Mouse (Mus musculus) heart, embryonic 16.5 days (tissue): ENCODE measurements around the gene Prkcz. TPM values are rescaled to one million over a fixed set of nuclear protein-coding genes. Genes with fewer than 3 reads are reported as not detected.
"Not testable (repeated sequence)": the region's sequence is repeated elsewhere in the genome, so short reads cannot be mapped to it uniquely, and the experiment has no call there.

Experiments used
- ATAC-seq: fragments of 200-750 bp; cut with Nextera tagmentation; replicated peaks from 2 replicates; pipeline ENCODE4 v1.8.0; 2017; ENCODE audit warnings: moderate number of reproducible peaks; ENCODE audit not compliant: insufficient read depth, low FRiP score; ENCODE audit errors: extremely low read depth
- H3K27ac ChIP-seq: fragments of 300-500 bp; sonication (generic); 2 replicates; pipeline ENCODE4 v1.5.1; 2014; ENCODE audit warnings: mild to moderate bottlenecking, low read length, control low read depth, moderate library complexity
- H3K27me3 ChIP-seq: fragments of 300-500 bp; sonication (generic); 2 replicates; pipeline ENCODE4 v1.6.1; 2014; ENCODE audit warnings: low read length, mixed read lengths; ENCODE audit not compliant: control insufficient read depth, insufficient read depth
- H3K36me3 ChIP-seq: fragments of 300-500 bp; sonication (generic); 2 replicates; pipeline ENCODE4 v1.6.1; 2014; ENCODE audit not compliant: control insufficient read depth, insufficient read depth
- H3K4me1 ChIP-seq: fragments of 300-500 bp; sonication (generic); 2 replicates; pipeline ENCODE4 v1.6.1; 2014; ENCODE audit warnings: low read length, mixed read lengths; ENCODE audit not compliant: control insufficient read depth, insufficient read depth
- H3K4me2 ChIP-seq: fragments of 300-500 bp; sonication (generic); 2 replicates; pipeline ENCODE4 v1.6.1; 2014; ENCODE audit warnings: low read depth, mild to moderate bottlenecking, control low read depth, low read length
- H3K4me3 ChIP-seq: fragments of 300-500 bp; sonication (generic); 2 replicates; pipeline ENCODE4 v1.5.1; 2014; ENCODE audit warnings: mild to moderate bottlenecking, control low read depth, low read length
- H3K9ac ChIP-seq: fragments of 300-500 bp; sonication (generic); 2 replicates; pipeline ENCODE4 v1.6.1; 2014; ENCODE audit warnings: low read length, control low read depth
- H3K9me3 ChIP-seq: fragments of 300-500 bp; sonication (generic); replicated peaks from 2 replicates; pipeline ENCODE4 v1.6.1; 2016; ENCODE audit warnings: low read length; ENCODE audit not compliant: control insufficient read depth
- WGBS: fragments of 180-500 bp; shearing (Covaris S2); extraction: QIAGEN DNeasy Blood & Tissue Kit; methylation state at CpG from one replicate; pipeline ENCODE4 v1.1.7; 2014; 5-methylcytosine and 5-hydroxymethylcytosine counted together
- polyA plus RNA-seq: library from polyadenylated mRNA; unstranded; fragments of >200 nt; fragmentation: Nextera tagmentation; extraction: Ambion mirVana; gene quantifications from 2 replicates; pipeline ENCODE4 v1.2.1, GENCODE M21; 2015

Gene Prkcz
- polyA plus RNA-seq, 1 experiment from 2014 or later: 6.1 TPM

GRCm38 (mm10) chr4:155249648-155250351 is 111.4 kb downstream of the Prkcz start, which contains the start of gene Faap20:
TSS of gene Faap20 (plus strand) at chr4:155249802.
- Histone ChIP-seq H3K27ac (peak within 1 kb of the TSS; percentile 99), H3K4me3 (peak within 1 kb of the TSS; percentile 60), H3K36me3 (peaks cover 2% of the 10 kb centered on the region; the same call in 1 of the 2 replicates), H3K9me3 (peaks cover 3% of the 10 kb centered on the region; the same call in 1 of the 2 replicates), H3K4me2 (peak within 1 kb of the TSS; percentile 96), H3K4me1 (peaks cover 10% of the 10 kb centered on the region), H3K9ac (peak within 1 kb of the TSS; percentile 88), H3K27me3 (no peaks in the 10 kb centered on the region)
- ATAC-seq: peak; percentile 94
- WGBS: under 1% methylated on average over 54 of the region's 58 CpGs

DNA sequence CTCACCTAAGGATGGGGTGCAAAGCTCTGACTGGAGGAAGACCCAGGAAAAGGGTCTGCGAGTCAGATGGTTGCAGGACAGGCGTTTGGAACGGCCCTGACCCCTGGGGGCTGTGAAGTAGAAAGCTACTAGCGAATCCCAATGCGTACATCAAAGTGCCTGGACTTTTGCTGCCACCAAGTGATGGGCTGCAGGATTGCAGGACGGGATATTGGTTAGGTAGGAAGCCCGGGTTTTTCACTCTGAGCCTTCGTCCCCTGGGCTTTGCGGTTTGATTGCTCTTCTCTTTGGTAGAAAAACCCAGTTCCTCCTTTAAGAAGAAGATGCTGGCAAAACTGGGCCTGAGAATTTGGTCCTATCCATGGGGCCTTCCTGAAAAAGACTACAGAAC is 111.9 kb downstream of the Prkcz start:
- Histone ChIP-seq H3K27ac (peak overlapping the region; percentile 99), H3K9ac (peak overlapping the region; percentile 88), H3K36me3 (peaks cover 2% of the 10 kb centered on the region; the same call in 1 of the 2 replicates), H3K4me2 (peak overlapping the region; percentile 96), H3K27me3 (no peaks in the 10 kb centered on the region), H3K9me3 (peaks cover 3% of the 10 kb centered on the region; the same call in 1 of the 2 replicates), H3K4me1 (peaks cover 10% of the 10 kb centered on the region), H3K4me3 (peak overlapping the region; percentile 60)
- peak; percentile 81 for ATAC-seq
- 2% methylated on average over 9 of the region's 9 CpGs for WGBS

DNA sequence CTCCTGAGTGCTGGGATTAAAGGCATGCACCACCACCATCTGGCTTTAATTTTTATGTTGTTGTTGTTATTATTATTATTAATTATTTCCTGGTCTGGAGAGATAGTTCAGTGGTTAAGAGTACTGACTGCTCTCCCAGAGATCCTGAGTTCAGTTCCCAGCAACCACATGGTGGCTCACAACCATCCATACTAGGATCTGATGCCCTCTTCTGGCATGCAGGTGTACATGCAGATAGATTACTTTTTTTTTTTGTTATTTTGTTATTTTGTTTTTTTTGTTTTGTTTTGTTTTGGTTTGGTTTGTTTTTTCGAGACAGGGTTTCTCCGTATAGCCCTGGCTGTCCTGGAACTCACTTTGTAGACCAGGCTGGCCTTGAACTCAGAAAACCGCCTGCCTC is 113.1 kb downstream of the Prkcz start:
- ATAC-seq, H3K4me2 ChIP-seq, H3K9ac ChIP-seq, H3K4me3 ChIP-seq, H3K27ac ChIP-seq, H3K9me3 ChIP-seq, H3K36me3 ChIP-seq, H3K27me3 ChIP-seq: not testable (repeated sequence)
- H3K4me1 ChIP-seq: peaks cover 10% of the 10 kb centered on the region
- 96% methylated on average over 3 of the region's 3 CpGs for WGBS

DNA sequence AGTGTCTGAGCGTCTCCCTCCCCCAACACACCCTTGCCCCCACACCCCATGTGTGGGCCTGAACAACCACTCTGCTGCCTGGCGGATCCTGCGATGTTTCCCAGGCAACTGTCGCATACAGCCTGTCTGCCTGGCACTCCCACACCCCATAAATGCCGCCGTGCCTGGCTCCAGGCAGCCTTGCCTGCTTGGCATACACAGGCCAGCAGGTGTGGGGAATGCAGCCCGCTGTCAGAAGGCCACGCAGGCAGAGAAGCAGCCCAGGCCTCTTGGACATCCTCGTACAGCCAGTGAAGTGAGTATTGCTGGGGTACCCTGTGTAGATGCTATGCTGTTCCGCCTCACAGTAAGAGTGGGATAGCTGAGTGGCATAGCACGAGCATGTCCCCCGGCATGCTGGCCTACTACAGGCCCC is 114.5 kb downstream of the Prkcz start:
- 58% methylated on average over 12 of the region's 12 CpGs for WGBS
- Histone ChIP-seq H3K4me3 (no peak overlapping the region), H3K27ac (no peak overlapping the region), H3K9ac (0 out of 2 replicates have a peak overlapping the region, but pooled peaks have one; percentile 2), H3K4me2 (no peak overlapping the region), H3K9me3 (peaks cover 3% of the 10 kb centered on the region; the same call in 1 of the 2 replicates), H3K4me1 (peaks cover 10% of the 10 kb centered on the region), H3K36me3 (no peaks in the 10 kb centered on the region), H3K27me3 (no peaks in the 10 kb centered on the region)
- ATAC-seq: no peak

DNA sequence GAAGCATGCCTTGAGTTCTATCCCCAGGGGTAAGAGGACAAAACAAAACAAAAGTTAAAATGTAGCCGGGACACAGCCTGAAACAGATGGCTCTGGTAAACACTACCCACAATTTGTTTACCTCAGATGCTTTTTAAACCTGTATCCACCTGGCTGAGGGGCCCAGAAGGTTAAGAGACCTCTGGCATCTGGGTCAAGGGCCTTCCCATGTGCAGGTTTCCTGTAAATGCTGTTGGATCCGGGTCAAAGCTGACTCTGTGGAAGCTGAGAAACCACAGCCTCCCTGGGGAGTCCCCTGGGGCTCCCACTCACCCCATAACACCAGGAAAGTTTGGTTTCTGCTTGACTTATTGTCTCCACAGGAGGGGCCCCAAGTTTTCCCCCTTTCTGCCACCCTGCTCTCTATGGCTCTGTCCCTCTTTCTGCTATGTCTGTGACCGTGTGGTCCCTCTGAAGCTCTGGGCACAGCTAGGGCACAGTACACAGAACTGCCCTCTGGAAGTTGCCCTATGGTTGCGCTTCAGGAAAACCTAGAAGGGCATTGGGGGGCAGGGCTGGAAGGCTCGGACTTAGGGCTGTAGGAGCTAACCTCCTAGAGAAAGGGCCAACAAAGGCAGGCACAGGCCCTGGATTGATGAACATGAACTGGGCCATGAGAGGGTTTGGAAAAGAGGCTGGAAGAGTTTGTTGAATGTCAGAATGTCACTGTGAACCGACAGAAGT is 115.2 kb downstream of the Prkcz start:
- 63% methylated on average over 6 of the region's 6 CpGs for WGBS
- H3K9ac ChIP-seq: no peak overlapping the region
- peaks cover 11% of the 10 kb centered on the region for H3K4me1 ChIP-seq
- H3K27me3 ChIP-seq: no peaks in the 10 kb centered on the region
- peaks cover 3% of the 10 kb centered on the region; the same call in 1 of the 2 replicates for H3K9me3 ChIP-seq
- ATAC-seq: no peak
- no peak overlapping the region for H3K4me3 ChIP-seq
- no peak overlapping the region for H3K4me2 ChIP-seq
- H3K36me3 ChIP-seq: no peaks in the 10 kb centered on the region
- H3K27ac ChIP-seq: no peak overlapping the region

- WGBS: 82% methylated on average over 12 of the region's 12 CpGs
These were observed 117.9 kb downstream of the Prkcz start for GRCm38 (mm10) chr4:155243233-155243632.

GRCm38 (mm10) chr4:155242292-155242691 is 118.9 kb downstream of the Prkcz start:
- Histone ChIP-seq H3K9me3 (no peaks in the 10 kb centered on the region), H3K4me1 (peaks cover 8% of the 10 kb centered on the region), H3K4me3 (no peak overlapping the region), H3K4me2 (no peak overlapping the region), H3K36me3 (no peaks in the 10 kb centered on the region), H3K9ac (no peak overlapping the region), H3K27ac (no peak overlapping the region), H3K27me3 (no peaks in the 10 kb centered on the region)
- ATAC-seq: no peak
- 81% methylated on average over 5 of the region's 5 CpGs for WGBS

More at GRCm38 (mm10) chr4:155243233-155243632, 117.9 kb downstream of the Prkcz start:
- no peak for ATAC-seq
- H3K36me3 ChIP-seq: no peaks in the 10 kb centered on the region
- peaks cover 6% of the 10 kb centered on the region for H3K4me1 ChIP-seq
- H3K4me2 ChIP-seq: no peak overlapping the region
- H3K9me3 ChIP-seq: peaks cover 3% of the 10 kb centered on the region; the same call in 1 of the 2 replicates
- no peak overlapping the region for H3K9ac ChIP-seq
- no peak overlapping the region for H3K4me3 ChIP-seq
- no peak overlapping the region for H3K27ac ChIP-seq
- H3K27me3 ChIP-seq: no peaks in the 10 kb centered on the region

DNA sequence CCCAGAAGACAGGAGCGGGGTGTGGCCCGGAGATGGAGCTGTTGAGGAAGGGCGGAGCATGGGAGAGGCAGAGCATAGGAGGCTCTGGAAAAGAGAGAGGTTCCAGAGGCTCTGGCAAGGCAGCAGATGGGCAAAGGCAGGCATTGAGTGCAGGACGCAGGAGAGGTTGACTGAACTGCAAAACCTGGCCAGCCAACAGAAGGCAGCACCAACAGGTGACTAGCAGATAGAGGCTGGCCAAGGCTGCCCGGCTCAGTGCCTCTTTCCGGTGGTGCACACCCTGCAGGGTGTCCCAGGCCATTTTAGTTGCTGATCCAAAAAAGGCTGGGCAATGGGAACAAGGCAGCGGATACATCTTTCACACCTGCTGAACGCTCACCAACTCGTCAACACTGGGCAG is 119.4 kb downstream of the Prkcz start:
- Histone ChIP-seq H3K4me3 (no peak overlapping the region), H3K9me3 (no peaks in the 10 kb centered on the region), H3K27me3 (no peaks in the 10 kb centered on the region), H3K4me1 (peaks cover 11% of the 10 kb centered on the region), H3K36me3 (no peaks in the 10 kb centered on the region), H3K27ac (no peak overlapping the region), H3K4me2 (no peak overlapping the region), H3K9ac (0 out of 2 replicates have a peak overlapping the region, but pooled peaks have one; percentile 13)
- 67% methylated on average over 9 of the region's 9 CpGs for WGBS
- no peak for ATAC-seq

DNA sequence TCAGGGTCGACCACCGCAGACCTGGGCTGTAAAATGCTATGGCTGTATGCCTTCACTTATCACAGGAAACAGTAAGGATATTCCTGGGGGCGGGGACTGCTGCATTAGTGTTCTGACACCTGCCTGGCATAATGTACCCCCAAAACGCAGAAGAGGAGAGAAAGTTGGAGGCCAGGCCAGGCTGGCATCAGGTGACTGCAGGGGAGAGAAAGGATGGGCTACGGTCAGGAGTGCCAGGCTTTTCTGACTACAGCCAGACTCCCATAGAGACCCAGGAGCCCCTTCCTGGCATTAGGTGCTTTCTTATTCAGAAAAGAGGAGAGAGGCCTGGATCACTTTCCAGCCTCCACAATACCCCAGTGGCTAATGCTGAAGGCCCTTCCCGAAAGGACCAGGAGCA is 121.7 kb downstream of the Prkcz start:
- ATAC-seq: no peak
- 57% methylated on average over 6 of the region's 6 CpGs for WGBS
- H3K27ac ChIP-seq: no peak overlapping the region
- H3K27me3 ChIP-seq: no peaks in the 10 kb centered on the region
- H3K9me3 ChIP-seq: no peaks in the 10 kb centered on the region
- no peak overlapping the region for H3K4me3 ChIP-seq
- H3K4me2 ChIP-seq: no peak overlapping the region
- H3K9ac ChIP-seq: no peak overlapping the region
- no peaks in the 10 kb centered on the region for H3K36me3 ChIP-seq
- peaks cover 34% of the 10 kb centered on the region for H3K4me1 ChIP-seq
